ENCODE assay signal across 16 mouse cellular contexts in the genomic region with DNA sequence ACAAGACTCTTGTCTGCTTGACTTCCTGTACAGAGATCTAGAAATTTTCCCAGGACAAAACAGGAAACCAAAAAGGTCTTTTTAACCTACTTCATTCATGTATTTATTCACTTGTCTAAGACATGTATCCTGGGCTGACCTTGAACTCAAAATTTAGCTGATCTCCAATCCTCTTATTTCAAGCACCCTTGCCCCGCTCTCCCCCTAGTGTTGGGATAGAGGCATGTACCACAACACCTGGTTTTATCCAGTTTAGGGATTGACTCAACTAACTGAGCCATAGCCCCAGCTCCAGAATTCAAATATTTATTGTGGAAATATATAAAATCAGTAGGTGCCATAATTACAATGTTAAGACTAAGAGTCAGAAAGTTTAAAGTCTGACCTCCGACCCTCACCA. TPM values are rescaled to one million over a fixed set of nuclear protein-coding genes. Genes with fewer than 3 reads are reported as not detected.
A peak's percentile ranks its signal among the peaks of the same experiment; 100 is the strongest.
DNase-seq lines count a peak whose midpoint lies in the region; ATAC-seq and TF ChIP-seq lines count a peak whose summit lies in the region.
"Had no signal": no experiment of that assay in that cellular context is flagged by ENCODE, and none has a peak within 500 bp of the region (broad histone marks: within the 10 kb centered on the region; RNA-seq: fewer than 3 reads in every experiment).

No protein-coding gene starts in this region.

- intact Hi-C loops in heart, adult 2 months (cut with DNase I): no loop called here

- WGBS in heart, adult 2 months: 70% methylated on average over 2 of the region's 2 CpGs
- 78% methylated on average over 2 of the region's 2 CpGs for WGBS in liver, postnatal 0 days (ENCODE audit: insufficient replicate concordance)
- WGBS in liver, embryonic 11.5 days: 72% methylated on average over 2 of the region's 2 CpGs

- TF ChIP-seq EP300 in heart, adult 2 months (IDR thresholded peaks at IDR 0.05; ENCODE audit: insufficient read depth, low read depth, low read length): no peak
- TF ChIP-seq EP300 in liver, postnatal 0 days (IDR thresholded peaks at IDR 0.05; ENCODE audit: low read depth): no peak

- TF ChIP-seq POLR2A in heart, adult 2 months (IDR thresholded peaks at IDR 0.05; ENCODE audit: insufficient read depth, low read depth, low read length): no peak

- no peak overlapping the region for H3K4me3 ChIP-seq in heart, adult 2 months
- H3K4me3 ChIP-seq in liver, postnatal 0 days (ENCODE audit: low read depth, low read length): no peak overlapping the region
- no peak overlapping the region for H3K4me3 ChIP-seq in liver, embryonic 11.5 days (ENCODE audit: low read depth, low read length)
- H3K4me3 ChIP-seq in E14TG2a.4 (replicated peaks; ENCODE audit: low read length): no peak overlapping the region
- H3K4me3 ChIP-seq: erythroblast, embryonic 14.5 days; hindbrain, embryonic 10.5 days; midbrain, embryonic 13.5 days had no signal

- no peaks in the 10 kb centered on the region for H3K27me3 ChIP-seq in heart, adult 2 months (ENCODE audit: control insufficient read depth, insufficient read depth, low read length)
- H3K27me3 ChIP-seq in liver, postnatal 0 days (ENCODE audit: insufficient read depth, low read length): no peaks in the 10 kb centered on the region
- H3K27me3 ChIP-seq in liver, embryonic 11.5 days (replicated peaks; ENCODE audit: control insufficient read depth, insufficient read depth, low read length): 0 out of 2 replicates have a peak, but pooled peaks cover 3% of the 10 kb centered on the region
- no peaks in the 10 kb centered on the region for H3K27me3 ChIP-seq in E14TG2a.4 (ENCODE audit: insufficient read depth, low read length)
- H3K27me3 ChIP-seq: midbrain, embryonic 13.5 days had no signal

- H3K9ac ChIP-seq in heart, adult 2 months (ENCODE audit: low read depth, low read length): no peak overlapping the region
- no peak overlapping the region for H3K9ac ChIP-seq in liver, postnatal 0 days (replicated peaks)
- no peak overlapping the region for H3K9ac ChIP-seq in liver, embryonic 11.5 days (ENCODE audit: low read depth, low read length)
- H3K9ac ChIP-seq: midbrain, embryonic 13.5 days had no signal

- no peak for DNase-seq in heart, adult 2 months
- DNase-seq in heart, adult 18-20 months: no peak
- no peak for DNase-seq in liver, postnatal 0 days
- no peak for DNase-seq in liver, embryonic 11.5 days (ENCODE audit: low spot score)
- DNase-seq in induced T-regulatory cell, adult 2 months (ENCODE audit: low read depth): peak; percentile 35
- DNase-seq in thymus, postnatal 10 days (ENCODE audit: low spot score in 2 of 2): no peak
- no peak for DNase-seq in c-Kit-positive CD71-positive TER-119-positive erythroid progenitor cells, embryonic 14.5 days (ENCODE audit: low spot score)
- DNase-seq: cerebellum, adult 9-11 months; gastrocnemius, postnatal 25 days; kidney, adult 11 months; kidney, postnatal 25 days; right cerebral cortex, postnatal 14 days had no signal

- peaks cover 2% of the 10 kb centered on the region; the same call in 1 of the 2 replicates for H3K36me3 ChIP-seq in heart, adult 2 months (ENCODE audit: control insufficient read depth, insufficient read depth, low read length)
- no peaks in the 10 kb centered on the region for H3K36me3 ChIP-seq in liver, postnatal 0 days (replicated peaks; ENCODE audit: insufficient read depth, low read length)
- no peaks in the 10 kb centered on the region for H3K36me3 ChIP-seq in liver, embryonic 11.5 days (ENCODE audit: control insufficient read depth, insufficient read depth, low read length)
- no peaks in the 10 kb centered on the region for H3K36me3 ChIP-seq in E14TG2a.4 (ENCODE audit: insufficient read depth, low read length)
- H3K36me3 ChIP-seq: hindbrain, embryonic 10.5 days; midbrain, embryonic 13.5 days had no signal

- no peaks in the 10 kb centered on the region for H3K4me1 ChIP-seq in heart, adult 2 months (ENCODE audit: control insufficient read depth, insufficient read depth, low read length)
- H3K4me1 ChIP-seq in liver, postnatal 0 days (ENCODE audit: insufficient read depth): peaks cover 5% of the 10 kb centered on the region; the same call in 1 of the 2 replicates
- peaks cover 6% of the 10 kb centered on the region; the same call in 1 of the 2 replicates for H3K4me1 ChIP-seq in liver, embryonic 11.5 days (replicated peaks; ENCODE audit: control insufficient read depth, insufficient read depth, low read length)
- H3K4me1 ChIP-seq in E14TG2a.4 (replicated peaks; ENCODE audit: low read depth, low read length): peaks cover 36% of the 10 kb centered on the region

- no peaks in the 10 kb centered on the region for H3K9me3 ChIP-seq in liver, postnatal 0 days (ENCODE audit: low read length)
- no peaks in the 10 kb centered on the region for H3K9me3 ChIP-seq in liver, embryonic 11.5 days (ENCODE audit: control insufficient read depth, low read length)
- no peaks in the 10 kb centered on the region for H3K9me3 ChIP-seq in E14TG2a.4 (ENCODE audit: low read length)
- H3K9me3 ChIP-seq: hindbrain, embryonic 10.5 days; midbrain, embryonic 13.5 days had no signal

- H3K79me2 ChIP-seq in heart, adult 2 months (replicated peaks; ENCODE audit: control insufficient read depth, insufficient read depth, low read length): 0 out of 2 replicates have a peak, but pooled peaks cover 1% of the 10 kb centered on the region

- ATAC-seq in liver, postnatal 0 days: no peak
- no peak for ATAC-seq in liver, embryonic 11.5 days (replicated peaks; ENCODE audit: low FRiP score)
- ATAC-seq: midbrain, embryonic 13.5 days had no signal

- peak; percentile 34 for TF ChIP-seq CTCF in heart, adult 2 months (IDR thresholded peaks at IDR 0.05)
- peak; percentile 45 for TF ChIP-seq CTCF in liver, postnatal 0 days (IDR thresholded peaks at IDR 0.05; ENCODE audit: low read depth)
- TF ChIP-seq CTCF in E14TG2a.4 (conservative IDR thresholded peaks at IDR 0.05; ENCODE audit: low read length): peak; percentile 45

- no peak overlapping the region for H3K27ac ChIP-seq in heart, adult 2 months
- no peak overlapping the region for H3K27ac ChIP-seq in liver, postnatal 0 days (ENCODE audit: low read depth)
- no peak overlapping the region for H3K27ac ChIP-seq in liver, embryonic 11.5 days (ENCODE audit: low read depth, low read length)
- H3K27ac ChIP-seq: hindbrain, embryonic 10.5 days; midbrain, embryonic 13.5 days had no signal

- no peak overlapping the region for H3K4me2 ChIP-seq in liver, postnatal 0 days (ENCODE audit: low read depth, low read length)
- no peak overlapping the region for H3K4me2 ChIP-seq in liver, embryonic 11.5 days
- H3K4me2 ChIP-seq: midbrain, embryonic 13.5 days had no signal

RNA-seq across cellular contexts. Expression of a gene that starts 3.7 kb away (rescaled TPM):
- total RNA-seq in heart, adult 2 months (2021): 10 to 100 TPM; 47.5 to 56.3 TPM
- polyA plus RNA-seq in heart, adult 2 months (2012; rRNA removed): 15.3 and 21.8 TPM in 2 replicates
- total RNA-seq in heart, adult 18-20 months (2021): 10 to 100 TPM; 52.1 to 59.8 TPM
- polyA plus RNA-seq in liver, postnatal 0 days (2015; fragmentation: Nextera tagmentation; extraction: Ambion mirVana): 31.8 and 33.4 TPM in 2 replicates
- polyA plus RNA-seq in liver, embryonic 11.5 days (2014; fragmentation: Nextera tagmentation; extraction: Ambion mirVana): 75.4 and 76.1 TPM in 2 replicates
